Mouse (Mus musculus) E14TG2a.4 (cell line): Measurements from ENCODE around the gene Aip.

Experiments used
- H3K27me3 ChIP-seq: 2 replicates; pipeline ENCODE4 v1.6.1; 2014; ENCODE audit warnings: low read length, control low read depth; ENCODE audit not compliant: insufficient read depth
- H3K36me3 ChIP-seq: 2 replicates; pipeline ENCODE4 v1.6.1; 2014; ENCODE audit warnings: low read length, control low read depth; ENCODE audit not compliant: insufficient read depth
- H3K4me1 ChIP-seq: replicated peaks from 2 replicates; pipeline ENCODE4 v1.6.1; 2014; ENCODE audit warnings: low read depth, low read length, control low read depth
- H3K4me3 ChIP-seq: replicated peaks from 2 replicates; pipeline ENCODE4 v1.5.1; 2014; ENCODE audit warnings: mild to moderate bottlenecking, low read length
- H3K9me3 ChIP-seq: 2 replicates; pipeline ENCODE4 v1.6.1; 2014; ENCODE audit warnings: low read length, control low read depth
- CTCF ChIP-seq: conservative IDR thresholded peaks from 2 replicates; pipeline ENCODE4 v1.5.1; 2014; ENCODE audit warnings: low read length
- NANOG ChIP-seq: IDR thresholded peaks from 2 replicates; pipeline ENCODE4 v1.6.1; 2014; ENCODE audit warnings: borderline replicate concordance, low read length, mixed read lengths
- POU5F1 ChIP-seq: IDR thresholded peaks from 2 replicates; pipeline ENCODE4 v1.6.1; 2014; ENCODE audit warnings: low read length, borderline replicate concordance

The Aip gene

GRCm38 (mm10) chr19:4113806-4114230, 11.8 kb downstream of the Aip start:
- TF ChIP-seq NANOG (no peak), POU5F1 (no peak), CTCF (no peak)
- Histone ChIP-seq H3K27me3 (peaks cover 6% of the 10 kb centered on the region; the same call in 1 of the 2 replicates), H3K9me3 (no peaks in the 10 kb centered on the region), H3K36me3 (peaks cover 72% of the 10 kb centered on the region), H3K4me1 (peaks cover 44% of the 10 kb centered on the region), H3K4me3 (no peak overlapping the region)

DNA sequence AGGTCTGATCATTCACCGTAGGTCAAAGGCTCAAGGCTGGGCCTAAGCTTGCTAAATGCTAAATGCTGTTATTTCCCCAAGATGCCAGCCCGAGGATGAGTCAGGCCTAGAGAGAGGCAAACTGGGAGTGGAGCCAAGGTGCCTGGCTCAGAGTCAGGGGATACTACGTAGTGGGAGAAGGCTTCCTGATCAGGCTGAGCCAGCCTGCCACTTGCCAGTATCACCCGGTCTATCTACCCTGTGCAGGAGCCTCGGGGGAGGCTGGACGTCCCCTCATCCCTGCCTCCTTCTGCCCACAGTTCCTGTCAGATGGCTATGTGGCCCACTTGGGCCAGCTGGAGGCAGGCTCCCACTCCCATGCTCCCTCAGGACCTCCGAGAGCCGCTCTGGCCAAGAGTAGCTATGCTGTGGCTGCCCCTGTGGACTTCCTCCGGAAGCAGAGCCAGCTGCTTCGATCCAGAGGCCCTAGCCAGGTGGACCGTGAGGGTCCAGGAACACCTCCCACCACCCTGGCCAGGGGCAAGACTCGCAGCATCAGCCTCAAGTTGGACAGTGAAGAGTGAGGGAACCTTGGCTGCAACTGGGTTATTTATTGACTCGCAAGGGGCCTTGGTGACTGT, 12.4 kb downstream of the Aip start:
- no peak for TF ChIP-seq POU5F1
- no peak for TF ChIP-seq NANOG
- no peak for TF ChIP-seq CTCF
- Histone ChIP-seq H3K9me3 (no peaks in the 10 kb centered on the region), H3K4me3 (no peak overlapping the region), H3K27me3 (peaks cover 6% of the 10 kb centered on the region; the same call in 1 of the 2 replicates), H3K36me3 (peaks cover 68% of the 10 kb centered on the region), H3K4me1 (peaks cover 48% of the 10 kb centered on the region)

DNA sequence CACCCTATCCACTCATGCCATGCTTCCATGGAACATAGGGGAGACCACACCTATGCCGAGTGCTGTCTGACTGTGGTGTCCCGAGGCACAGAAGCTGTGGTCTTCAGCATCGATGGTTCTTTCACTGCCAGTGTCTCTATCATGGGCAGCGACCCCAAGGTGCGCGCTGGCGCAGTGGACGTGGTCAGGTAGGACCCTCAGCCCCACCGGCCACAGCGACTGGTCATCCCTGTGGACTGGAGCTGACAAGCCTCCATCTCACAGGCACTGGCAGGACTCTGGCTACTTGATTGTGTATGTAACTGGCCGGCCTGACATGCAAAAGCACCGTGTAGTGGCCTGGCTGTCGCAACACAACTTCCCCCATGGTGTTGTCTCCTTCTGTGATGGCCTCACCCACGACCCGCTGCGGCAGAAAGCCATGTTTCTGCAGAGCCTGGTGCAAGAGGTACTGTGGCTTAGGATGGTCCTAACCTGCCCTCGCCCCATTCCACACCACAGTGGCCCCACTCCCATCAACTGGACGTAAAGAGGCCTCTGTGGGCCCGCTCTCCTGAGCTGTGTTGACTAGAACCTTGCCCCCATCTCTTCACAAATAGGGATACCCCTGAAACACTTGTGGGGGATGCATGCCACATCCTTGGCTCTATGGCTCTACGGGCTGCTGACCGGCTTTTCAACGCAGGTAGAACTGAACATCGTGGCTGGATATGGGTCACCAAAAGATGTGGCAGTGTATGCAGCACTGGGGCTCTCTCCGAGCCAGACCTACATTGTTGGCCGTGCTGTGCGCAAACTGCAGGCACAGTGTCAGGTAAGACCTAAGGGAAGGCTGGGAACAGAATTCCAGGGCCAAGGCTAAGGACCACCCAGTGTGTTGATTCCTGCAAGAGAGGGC, 13.3 kb downstream of the Aip start:
- H3K27me3 ChIP-seq: peaks cover 6% of the 10 kb centered on the region; the same call in 1 of the 2 replicates
- H3K4me3 ChIP-seq: no peak overlapping the region
- no peak for TF ChIP-seq POU5F1
- no peak for TF ChIP-seq CTCF
- no peak for TF ChIP-seq NANOG
- H3K4me1 ChIP-seq: peaks cover 51% of the 10 kb centered on the region
- no peaks in the 10 kb centered on the region for H3K9me3 ChIP-seq
- peaks cover 58% of the 10 kb centered on the region for H3K36me3 ChIP-seq

DNA sequence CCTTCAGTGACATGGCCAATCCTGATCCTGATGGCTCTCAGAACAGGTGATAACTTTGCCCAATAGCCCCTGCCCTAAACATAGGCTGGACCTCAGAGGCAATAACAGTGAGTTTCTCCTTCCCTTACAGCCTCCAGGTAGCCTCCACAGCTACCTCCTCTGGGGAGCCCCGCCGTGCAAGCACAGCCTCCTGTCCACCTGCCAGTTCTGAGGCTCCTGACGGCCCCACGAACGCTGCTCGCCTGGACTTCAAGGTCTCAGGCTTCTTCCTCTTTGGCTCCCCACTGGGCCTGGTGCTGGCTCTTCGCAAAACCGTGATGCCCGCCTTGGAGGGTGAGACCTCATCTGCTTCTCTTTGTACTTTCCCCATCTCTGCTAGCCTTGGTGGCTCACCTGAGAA, 17.1 kb downstream of the Aip start:
- Histone ChIP-seq H3K27me3 (peaks cover 12% of the 10 kb centered on the region), H3K9me3 (no peaks in the 10 kb centered on the region), H3K4me3 (peak overlapping the region; percentile 69; the same call in 1 of the 2 replicates), H3K36me3 (peaks cover 20% of the 10 kb centered on the region), H3K4me1 (peaks cover 51% of the 10 kb centered on the region)
- no peak for TF ChIP-seq NANOG
- TF ChIP-seq CTCF: no peak
- no peak for TF ChIP-seq POU5F1

- Histone ChIP-seq H3K4me3 (no peak overlapping the region), H3K9me3 (no peaks in the 10 kb centered on the region), H3K36me3 (peaks cover 2% of the 10 kb centered on the region), H3K27me3 (peaks cover 29% of the 10 kb centered on the region), H3K4me1 (peaks cover 46% of the 10 kb centered on the region)
- TF ChIP-seq NANOG (no peak), CTCF (no peak), POU5F1 (no peak)
Observed at GRCm38 (mm10) chr19:4106654-4107053, 19.0 kb downstream of the Aip start.

DNA sequence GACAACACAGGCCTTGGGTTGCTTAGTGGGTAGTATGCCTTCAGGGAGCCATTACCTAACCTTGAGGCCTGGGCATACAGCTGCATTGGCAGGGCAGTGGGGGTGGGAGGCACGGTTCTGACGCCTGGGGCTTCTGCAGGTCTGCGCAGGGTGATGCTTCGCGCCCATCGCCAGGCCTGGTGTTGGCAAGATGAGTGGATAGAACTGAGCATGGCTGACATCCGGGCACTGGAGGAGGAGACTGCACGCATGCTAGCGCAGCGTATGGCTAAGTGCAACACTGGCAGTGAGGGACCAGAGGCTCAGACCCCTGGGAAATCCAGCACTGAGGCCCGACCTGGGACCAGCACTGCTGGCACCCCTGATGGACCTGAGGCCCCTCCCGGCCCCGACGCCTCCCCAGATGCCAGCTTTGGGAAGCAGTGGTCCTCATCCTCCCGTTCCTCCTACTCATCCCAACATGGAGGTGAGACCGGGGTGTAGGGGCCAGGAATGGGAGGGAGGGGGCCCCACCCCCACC, 20.9 kb downstream of the Aip start:
- no peak for TF ChIP-seq POU5F1
- TF ChIP-seq NANOG: no peak
- TF ChIP-seq CTCF: no peak

GRCm38 (mm10) chr19:4103792-4104191, 21.9 kb downstream of the Aip start:
- peaks cover 57% of the 10 kb centered on the region for H3K4me1 ChIP-seq
- peaks cover 44% of the 10 kb centered on the region for H3K27me3 ChIP-seq
- H3K9me3 ChIP-seq: no peaks in the 10 kb centered on the region
- H3K4me3 ChIP-seq: no peak overlapping the region
- peaks cover 1% of the 10 kb centered on the region for H3K36me3 ChIP-seq
- TF ChIP-seq CTCF (no peak), POU5F1 (no peak), NANOG (no peak)

More for the DNA sequence above, 20.9 kb downstream of the Aip start:
- Histone ChIP-seq H3K4me1 (peaks cover 48% of the 10 kb centered on the region), H3K4me3 (no peak overlapping the region), H3K9me3 (no peaks in the 10 kb centered on the region), H3K27me3 (peaks cover 42% of the 10 kb centered on the region), H3K36me3 (no peaks in the 10 kb centered on the region)

DNA sequence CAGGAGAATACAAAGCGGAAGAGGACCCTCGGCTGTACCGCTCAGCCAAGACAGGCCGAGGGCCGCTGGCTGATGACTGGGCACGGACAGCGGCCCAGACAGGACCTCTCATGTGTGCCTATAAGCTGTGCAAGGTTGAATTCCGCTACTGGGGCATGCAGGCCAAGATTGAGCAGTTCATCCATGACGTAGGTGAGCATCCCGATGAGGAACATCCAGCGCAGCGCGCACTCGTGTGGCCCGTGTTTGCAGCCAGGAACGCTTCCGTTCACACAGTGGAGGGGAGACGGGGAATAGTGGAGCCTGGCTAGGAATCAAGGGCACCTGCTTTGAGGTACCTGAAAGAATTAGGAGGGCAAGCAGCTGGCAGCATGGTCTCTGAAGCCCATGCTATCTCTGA, 22.4 kb downstream of the Aip start:
- H3K27me3 ChIP-seq: peaks cover 44% of the 10 kb centered on the region
- H3K36me3 ChIP-seq: peaks cover 6% of the 10 kb centered on the region
- H3K9me3 ChIP-seq: no peaks in the 10 kb centered on the region
- TF ChIP-seq POU5F1: no peak
- TF ChIP-seq NANOG: no peak
- no peak for TF ChIP-seq CTCF
- peaks cover 57% of the 10 kb centered on the region for H3K4me1 ChIP-seq
- no peak overlapping the region for H3K4me3 ChIP-seq
